Mouse (Mus musculus) heart, adult 2 months (tissue): Measurements from ENCODE around the gene Cdk16.

Source experiments
- CTCF ChIP-seq: fragments of 200-600 bp; IDR thresholded peaks from 2 replicates; pipeline ENCODE4 v1.8.1; 2022; ENCODE audit warnings: antibody characterized with exemption, mild to moderate bottlenecking, moderate library complexity
- EP300 ChIP-seq: fragments of 200-500 bp; IDR thresholded peaks from 2 replicates; pipeline ENCODE4 v1.6.1; 2011; ENCODE audit warnings: low read depth, low read length, control low read depth; ENCODE audit not compliant: insufficient read depth
- POLR2A ChIP-seq: fragments of 200-500 bp; IDR thresholded peaks from 2 replicates; pipeline ENCODE4 v1.6.1; 2011; ENCODE audit warnings: mild to moderate bottlenecking, low read depth, low read length, control low read depth; ENCODE audit not compliant: insufficient read depth

DNA sequence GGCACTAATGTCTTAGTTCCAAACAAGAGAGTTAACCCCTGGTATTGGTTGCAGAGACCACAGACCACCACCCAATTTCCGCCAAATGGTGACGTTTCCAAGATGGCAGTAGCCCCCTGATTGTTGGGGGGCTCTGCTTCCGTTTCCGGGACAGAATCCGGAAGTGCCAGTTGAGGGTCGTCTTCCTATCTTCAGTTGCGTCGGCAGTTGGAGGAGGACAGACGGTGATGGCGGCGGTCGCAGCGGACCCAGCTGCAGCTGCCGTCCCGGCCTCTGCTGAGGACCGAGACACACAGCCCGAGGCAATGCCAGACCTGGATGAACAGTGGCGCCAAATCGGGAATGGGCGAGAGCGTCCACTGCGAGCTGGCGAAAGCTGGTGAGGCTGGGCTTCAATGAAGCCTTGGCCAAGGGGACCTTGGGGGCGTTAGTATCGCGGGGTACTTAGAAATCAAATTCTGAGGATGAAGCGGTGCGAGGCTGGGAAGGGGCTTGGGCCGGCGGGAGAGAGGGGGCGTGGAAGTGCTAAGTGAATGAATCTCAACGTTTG is 16.1 kb downstream of the Cdk16 start, which contains the start of gene Usp11:
- no peak for TF ChIP-seq CTCF
- no peak for TF ChIP-seq EP300
- no peak for TF ChIP-seq POLR2A
